Mouse (Mus musculus) heart, adult 8-10 months (tissue): ENCODE measurements around the gene Lss. TPM values are rescaled to one million over a fixed set of nuclear protein-coding genes. Genes with fewer than 3 reads are reported as not detected.

Experiments
- DNase-seq: peaks from one replicate; pipeline ENCODE4 v3.0.0; 2022; ENCODE audit warnings: low spot score
- total RNA-seq, 4 experiments: library from RNA; stranded (reverse); gene quantifications; 2 replicates each; pipeline ENCODE4 v1.2.4; 2022

Gene Lss
- total RNA-seq, 4 experiments from 2014 or later = 4.9 to 9.2 (median 7.7) TPM

DNA sequence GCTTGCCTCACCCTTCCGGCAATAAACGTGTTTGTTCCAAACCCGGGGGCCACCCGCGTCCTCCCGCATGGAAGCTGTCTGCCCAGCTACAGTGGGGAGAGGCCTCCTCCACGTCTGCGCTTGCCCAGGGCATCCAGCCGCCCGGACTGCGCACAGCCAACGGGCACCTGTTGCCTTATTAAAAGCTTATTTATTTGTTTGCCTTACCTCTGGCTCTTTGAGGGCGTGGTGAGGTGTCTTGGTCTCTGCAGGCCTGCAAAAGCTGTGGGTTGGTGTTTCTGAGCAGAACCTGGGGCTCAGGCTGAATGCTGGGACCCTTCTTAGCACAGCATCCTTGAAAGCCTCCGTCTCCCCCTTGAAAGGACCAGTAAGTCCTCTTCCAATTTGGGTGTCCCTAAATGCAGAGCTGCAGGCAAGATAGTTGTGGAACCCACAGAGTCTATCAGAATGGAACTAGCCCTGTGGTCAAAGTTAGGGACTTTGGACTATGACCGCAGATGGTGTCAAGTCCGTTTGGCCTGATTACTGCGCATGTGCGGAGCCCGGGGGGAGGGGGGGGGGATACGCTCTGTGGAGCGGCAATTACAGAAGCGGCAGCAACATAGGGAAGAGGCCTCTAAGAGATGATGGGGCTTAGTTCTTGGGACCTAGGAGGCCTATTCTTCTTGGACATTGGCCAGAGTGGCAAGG lies 38.8 kb downstream of the Lss start:
- DNase-seq = no peak

DNA sequence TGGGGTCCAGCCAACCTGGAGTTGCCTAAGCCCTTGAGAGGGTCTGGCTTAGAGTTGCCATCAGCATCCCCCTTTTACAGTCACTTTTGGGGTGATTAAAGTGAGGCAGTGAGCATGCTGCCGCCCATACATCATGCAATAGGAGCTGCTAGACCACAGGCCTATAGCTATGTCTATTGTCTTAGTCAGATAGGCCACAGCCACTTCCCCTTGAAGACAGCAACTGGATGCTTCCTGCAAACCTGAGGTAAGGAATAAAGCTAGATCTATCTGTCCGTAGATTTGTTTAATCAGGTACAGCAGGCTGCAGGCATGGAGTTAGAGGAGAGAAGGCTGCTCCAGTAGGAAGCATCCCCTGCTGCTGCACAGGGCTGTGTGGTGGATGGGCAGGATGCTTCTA lies 39.7 kb downstream of the Lss start:
- no peak for DNase-seq

DNA sequence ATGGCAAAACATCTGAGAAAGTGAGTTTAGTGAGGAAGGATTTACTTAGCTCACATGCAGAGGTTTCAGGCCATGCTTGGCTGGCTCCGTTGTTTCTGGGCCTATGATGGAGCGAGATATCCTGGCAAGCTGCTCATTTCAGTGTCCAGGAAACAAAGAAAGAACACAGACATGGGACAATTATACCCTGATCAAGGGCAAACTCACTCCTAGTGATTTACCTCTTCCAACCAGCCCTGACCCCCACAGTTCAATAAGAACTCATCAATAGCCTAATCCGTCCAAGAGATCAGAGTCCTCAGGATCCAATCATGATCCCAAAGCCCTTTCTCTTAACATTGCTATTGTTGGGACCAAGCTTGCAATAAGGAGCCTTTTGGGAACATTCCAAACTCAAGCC lies 40.8 kb downstream of the Lss start:
- DNase-seq = no peak

DNA sequence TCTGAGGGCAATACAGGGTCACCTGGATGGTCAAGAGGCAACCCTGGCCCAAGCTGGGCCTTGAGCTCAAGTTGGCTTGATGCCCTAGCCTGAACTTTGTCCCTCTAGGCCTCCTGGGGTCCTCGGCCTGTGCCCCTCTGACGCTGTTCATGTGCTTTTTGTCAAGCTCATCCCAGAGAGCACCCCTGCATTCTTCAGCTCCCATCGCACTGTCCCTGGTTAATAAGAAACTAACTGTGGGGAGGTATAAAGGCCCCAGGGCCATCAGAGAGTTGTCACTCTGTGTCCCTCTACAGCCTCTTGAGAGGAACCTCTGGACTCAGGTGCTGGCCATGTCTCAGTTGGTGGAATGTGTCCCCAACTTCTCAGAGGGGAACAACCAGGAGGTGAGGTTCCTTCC lies 44.0 kb downstream of the Lss start, which contains the start of gene Ftcd:
Gene Ftcd (plus strand): TSS at position 275 of the 400 bp plus-strand sequence.
- DNase-seq = no peak

DNA sequence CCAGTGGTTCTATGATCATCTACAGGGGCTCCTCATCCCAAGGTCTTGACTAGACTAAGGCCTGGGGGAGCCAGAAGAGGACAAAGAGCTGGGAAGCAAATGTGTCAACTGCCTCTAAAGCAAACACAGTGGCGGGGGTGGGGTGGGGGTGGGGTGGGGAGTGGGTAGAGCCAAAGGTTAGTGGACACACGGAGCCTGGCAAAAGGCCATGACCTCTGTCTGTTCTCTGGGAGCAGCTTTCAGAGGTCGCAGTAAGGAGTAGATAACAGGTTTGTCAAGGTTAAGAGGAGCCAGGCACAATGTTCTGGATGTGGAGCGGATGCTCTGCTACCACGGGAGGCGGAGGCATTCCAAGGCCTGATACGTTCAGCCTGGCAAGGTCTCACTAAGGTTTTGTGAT lies 45.5 kb downstream of the Lss start:
- no peak for DNase-seq

DNA sequence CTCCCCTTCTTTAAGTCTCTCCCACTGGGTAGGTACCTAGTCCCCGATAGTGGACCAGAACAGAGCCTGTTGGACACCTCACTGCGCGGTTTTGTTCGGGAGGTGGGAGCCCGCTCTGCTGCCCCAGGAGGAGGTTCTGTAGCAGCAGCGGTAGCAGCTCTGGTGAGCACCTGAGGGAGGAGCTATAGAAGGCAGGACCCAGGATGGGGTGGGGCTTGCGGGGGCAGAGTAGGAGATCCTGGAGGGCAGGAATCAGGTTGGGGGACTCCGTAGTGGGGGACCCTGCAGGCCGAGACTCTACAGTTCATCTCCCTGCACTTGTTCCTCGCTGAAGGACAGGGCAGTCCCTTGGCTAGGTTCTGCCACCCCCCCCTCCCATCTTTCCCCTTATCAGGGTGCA lies 52.8 kb downstream of the Lss start:
- DNase-seq = no peak

DNA sequence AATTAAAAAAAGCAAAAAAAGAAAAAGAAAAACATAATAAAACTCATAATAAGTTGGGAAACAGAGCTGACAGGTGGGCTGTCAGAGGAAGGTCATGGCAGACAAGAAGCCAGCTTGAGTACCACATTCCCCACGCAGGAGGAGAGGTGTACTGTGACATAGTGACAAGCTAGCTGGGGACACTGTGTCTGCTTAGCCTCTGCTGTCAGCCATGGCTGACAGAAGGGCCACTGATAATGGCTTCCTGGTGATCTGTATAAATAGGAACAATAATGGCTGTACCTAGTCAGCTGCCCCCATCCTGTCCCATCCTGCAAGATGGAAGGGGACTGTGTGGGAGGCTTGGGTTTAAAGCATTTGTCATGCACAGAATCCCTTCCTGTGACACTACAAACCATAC lies 54.8 kb downstream of the Lss start:
- no peak for DNase-seq

DNA sequence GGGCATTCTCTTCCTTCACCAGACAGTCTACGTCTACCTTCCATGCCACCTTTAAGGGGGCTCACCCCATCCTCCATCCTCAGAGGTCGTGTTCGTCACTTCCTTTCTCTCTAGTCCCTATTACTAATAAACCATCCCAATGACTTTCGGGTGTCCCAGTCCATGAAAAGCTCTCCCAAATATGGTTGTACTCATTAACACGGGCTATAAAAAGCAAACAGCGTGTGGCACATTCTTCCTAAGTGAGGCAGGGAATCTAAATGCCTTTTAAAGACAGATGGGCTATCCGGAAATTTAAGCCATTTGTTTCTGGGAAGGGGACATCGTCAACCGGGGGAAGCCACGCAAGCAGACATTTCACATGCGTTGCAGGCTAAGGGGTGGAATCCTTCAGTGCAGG lies 58.8 kb downstream of the Lss start:
- DNase-seq = no peak

DNA sequence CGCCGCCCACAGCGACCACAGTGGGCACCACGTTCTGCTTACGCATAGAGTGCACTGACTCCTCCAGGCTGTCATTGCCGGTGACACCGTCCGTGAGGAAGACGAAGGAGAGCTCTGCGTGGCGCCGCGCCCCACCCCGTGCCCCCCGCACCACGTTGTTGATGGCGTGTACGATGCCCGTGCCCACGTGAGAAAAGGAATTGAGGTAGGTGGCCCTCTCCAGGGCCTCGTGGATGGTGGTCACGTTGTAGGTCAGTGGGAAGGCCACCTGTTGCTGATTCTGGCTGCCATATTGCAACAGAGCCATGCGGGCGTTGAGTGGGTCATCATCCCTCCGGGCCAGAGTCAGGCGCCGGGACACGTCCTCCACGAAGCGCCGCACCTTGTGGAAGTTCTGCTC lies 65.0 kb downstream of the Lss start:
- DNase-seq = no peak

DNA sequence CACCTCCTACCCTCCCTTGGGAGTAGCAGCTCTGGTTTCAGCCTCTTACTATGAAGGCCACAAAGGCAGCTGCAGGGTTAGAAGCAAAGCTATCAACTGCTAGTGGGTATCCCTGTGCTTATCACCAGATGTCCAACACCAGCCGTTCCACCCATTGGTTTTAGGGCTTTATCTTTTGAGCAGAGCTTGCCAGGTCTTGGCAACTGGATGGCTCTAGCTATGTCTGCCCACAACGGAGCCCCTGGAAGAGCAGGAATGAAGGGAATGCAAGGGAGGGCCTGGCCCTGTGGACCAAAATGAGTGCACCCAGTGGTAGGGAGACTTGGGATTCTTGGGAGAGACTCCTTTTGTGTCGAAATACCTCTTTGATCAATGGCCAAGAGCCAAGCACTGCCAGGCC lies 71.3 kb downstream of the Lss start:
- DNase-seq = no peak

Other genes with a start within 250 kb of the Lss start
- gene Dip2a, start 186.3 kb upstream of the Lss start, total RNA-seq = 1 to 10 TPM; 7.6 to 9.2 (median 8.4) TPM
- gene AC141477.1, start 91.1 kb upstream of the Lss start, total RNA-seq = 1 to 10 TPM in 1 of 4 experiments, not detected in 3; 3.1 TPM
- gene Pcnt, start 88.8 kb upstream of the Lss start, total RNA-seq = 10 to 100 TPM; 46.5 to 61.5 (median 54.6) TPM
- gene 2610028H24Rik, start 82.5 kb upstream of the Lss start, total RNA-seq = under 1 TPM in 3 of 4 experiments, not detected in 1; 0.22 to 0.49 (median 0.25) TPM
- gene Mcm3ap, start 62.7 kb upstream of the Lss start, total RNA-seq = 10 to 100 TPM; 23.8 to 28.8 (median 25.4) TPM
- 1 to 10 TPM; 2.9 to 4.0 (median 3.7) TPM for gene Ybey, start 62.5 kb upstream of the Lss start, total RNA-seq
- not detected for gene Spatc1l, start 30.7 kb downstream of the Lss start, total RNA-seq
- gene Ftcd, start 44.1 kb downstream of the Lss start, total RNA-seq = not detected
- 10 to 100 TPM; 27.7 to 45.4 (median 40.4) TPM for gene Col6a2, start 92.0 kb downstream of the Lss start, total RNA-seq
- gene Col6a1, start 194.6 kb downstream of the Lss start, total RNA-seq = 10 to 100 TPM; 23.3 to 31.8 (median 29.8) TPM